Mouse (Mus musculus) stomach, postnatal 0 days (tissue): ENCODE results near the gene Zfp61. TPM values are rescaled to one million over a fixed set of nuclear protein-coding genes. Genes with fewer than 3 reads are reported as not detected.
A peak's percentile ranks its signal among the peaks of the same experiment; 100 is the strongest.

Experiments
- ATAC-seq: fragments of 200-750 bp; cut with Nextera tagmentation; 2 replicates; pipeline ENCODE4 v1.8.0; 2017; ENCODE audit not compliant: low FRiP score, low TSS enrichment
- DNase-seq: peaks from one replicate; pipeline ENCODE4 v3.0.0-alpha.2; 2016; ENCODE audit warnings: low spot score
- H3K27ac ChIP-seq: fragments of 300-500 bp; sonication (generic); replicated peaks from 2 replicates; pipeline ENCODE4 v1.5.1; 2014; ENCODE audit warnings: mild to moderate bottlenecking, control low read depth
- H3K27me3 ChIP-seq: fragments of 300-500 bp; sonication (generic); 2 replicates; pipeline ENCODE4 v1.6.1; 2014; ENCODE audit warnings: low read length; ENCODE audit not compliant: control insufficient read depth, insufficient read depth
- H3K36me3 ChIP-seq: fragments of 300-500 bp; sonication (generic); 2 replicates; pipeline ENCODE4 v1.6.1; 2014; ENCODE audit warnings: low read length, mixed read lengths; ENCODE audit not compliant: control insufficient read depth, insufficient read depth
- H3K4me1 ChIP-seq: fragments of 300-500 bp; sonication (generic); replicated peaks from 2 replicates; pipeline ENCODE4 v1.6.1; 2014; ENCODE audit warnings: antibody characterized with exemption; ENCODE audit not compliant: control insufficient read depth, insufficient read depth
- H3K4me2 ChIP-seq: fragments of 300-500 bp; sonication (generic); replicated peaks from 2 replicates; pipeline ENCODE4 v1.6.1; 2014; ENCODE audit warnings: low read depth, mild to moderate bottlenecking, control low read depth, moderate library complexity
- H3K4me3 ChIP-seq: fragments of 300-500 bp; sonication (generic); 2 replicates; pipeline ENCODE4 v1.5.1; 2014; ENCODE audit warnings: low read depth, low read length, control low read depth
- H3K9ac ChIP-seq: fragments of 300-500 bp; sonication (generic); 2 replicates; pipeline ENCODE4 v1.6.1; 2014; ENCODE audit warnings: mild to moderate bottlenecking, low read length, control low read depth, mixed read lengths
- H3K9me3 ChIP-seq: fragments of 300-500 bp; sonication (generic); 2 replicates; pipeline ENCODE4 v1.6.1; 2016; ENCODE audit warnings: low read length; ENCODE audit not compliant: control insufficient read depth
- CTCF ChIP-seq: IDR thresholded peaks from 2 replicates; pipeline ENCODE4 v1.5.1; 2016; ENCODE audit warnings: antibody characterized with exemption, low read depth, mild to moderate bottlenecking, moderate library complexity
- EP300 ChIP-seq: optimal IDR thresholded peaks from 2 replicates; pipeline ENCODE3; 2016; ENCODE audit warnings: antibody characterized with exemption
- WGBS: fragments of 180-500 bp; shearing (Covaris S2); extraction: QIAGEN DNeasy Blood & Tissue Kit; methylation state at CpG from one replicate; pipeline ENCODE4 v1.1.7; 2014; 5-methylcytosine and 5-hydroxymethylcytosine counted together
- polyA plus RNA-seq: library from polyadenylated mRNA; unstranded; fragments of >200 nt; fragmentation: Nextera tagmentation; extraction: Ambion mirVana; gene quantifications from 2 replicates; pipeline ENCODE4 v1.2.1, GENCODE M21; 2015

Zfp61 gene
- polyA plus RNA-seq, 1 experiment from 2014 or later = 13.8 TPM

DNA sequence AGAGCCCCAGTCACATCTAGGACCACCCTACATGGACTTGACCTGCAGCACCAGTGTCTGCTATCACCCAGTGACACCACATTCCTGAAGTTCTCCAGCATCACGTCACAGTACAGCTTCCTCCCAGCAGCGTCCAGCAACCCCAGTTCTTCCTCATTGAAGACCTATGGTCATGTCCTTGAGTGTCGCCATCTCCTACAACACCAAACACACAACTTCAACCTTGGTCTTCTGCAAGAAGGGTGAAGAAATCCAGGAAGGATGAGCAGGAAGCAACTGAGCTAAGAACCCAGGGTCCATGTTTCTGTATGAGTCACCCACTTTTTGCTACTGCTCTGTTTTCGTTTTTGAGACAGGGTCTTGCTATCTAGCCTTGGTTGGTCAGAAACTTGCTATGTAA is 21.6 kb upstream of the Zfp61 start:
- ATAC-seq (no peak), DNase-seq (no peak)
- 0 out of 2 replicates have a peak, but pooled peaks cover 2% of the 10 kb centered on the region for H3K9me3 ChIP-seq
- TF ChIP-seq EP300 = no peak
- no peak for TF ChIP-seq CTCF
- no peak overlapping the region for H3K27ac ChIP-seq
- H3K4me3 ChIP-seq = no peak overlapping the region
- no peaks in the 10 kb centered on the region for H3K27me3 ChIP-seq
- H3K4me2 ChIP-seq = no peak overlapping the region
- 74% methylated on average over 4 of the region's 4 CpGs for WGBS
- no peaks in the 10 kb centered on the region for H3K36me3 ChIP-seq
- no peak overlapping the region for H3K9ac ChIP-seq
- H3K4me1 ChIP-seq = no peaks in the 10 kb centered on the region

DNA sequence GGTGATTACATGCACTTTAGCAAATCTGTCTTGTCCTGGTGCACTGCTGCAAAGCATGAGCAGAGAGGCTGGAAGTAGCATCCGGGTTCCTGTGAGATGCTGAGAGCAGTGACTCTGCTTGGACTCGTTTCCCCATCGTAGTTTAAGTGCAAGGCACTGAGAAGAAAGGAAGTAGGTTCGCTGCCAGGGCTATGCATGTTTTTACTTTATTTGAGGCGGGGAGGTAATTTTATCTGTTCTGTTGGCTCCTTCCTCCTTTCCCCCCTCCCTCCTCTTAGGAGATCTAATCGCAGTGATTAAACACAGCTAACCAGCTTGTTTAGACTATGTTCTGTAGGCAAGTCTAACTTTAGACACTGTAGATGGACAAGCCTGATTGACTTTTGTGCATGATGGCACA is 17.9 kb upstream of the Zfp61 start:
- DNase-seq = no peak
- Histone ChIP-seq H3K4me2 (no peak overlapping the region), H3K4me3 (no peak overlapping the region), H3K9me3 (no peaks in the 10 kb centered on the region), H3K27me3 (no peaks in the 10 kb centered on the region), H3K4me1 (no peaks in the 10 kb centered on the region), H3K27ac (no peak overlapping the region), H3K9ac (no peak overlapping the region), H3K36me3 (no peaks in the 10 kb centered on the region)
- WGBS = 52% methylated on average over 6 of the region's 6 CpGs
- TF ChIP-seq CTCF (no peak), EP300 (no peak)
- ATAC-seq = no peak

DNA sequence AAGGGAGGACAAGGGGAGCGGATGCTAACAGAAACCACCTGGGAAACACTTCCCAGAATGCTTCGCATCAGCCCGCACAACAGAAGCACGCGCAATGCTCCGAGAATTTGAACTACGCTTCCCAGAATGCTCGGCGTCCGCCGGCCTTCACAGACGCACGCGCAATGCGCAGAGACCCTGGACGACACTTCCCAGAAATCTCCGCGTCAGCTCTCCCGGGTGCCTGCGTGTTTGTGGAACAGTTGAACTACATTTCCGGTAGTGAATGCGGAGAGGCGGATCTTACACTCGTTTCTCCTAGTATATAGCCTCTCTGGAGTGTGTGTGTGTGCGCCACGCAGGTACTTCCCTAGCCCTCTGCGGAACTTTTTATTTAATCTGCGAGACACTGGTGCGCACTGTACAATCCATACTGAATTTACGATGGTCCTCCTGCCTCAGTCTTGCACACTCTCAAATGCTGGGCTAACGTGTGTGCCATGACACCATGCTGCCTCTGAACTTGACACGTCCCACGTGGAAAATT is 15.6 kb upstream of the Zfp61 start, which contains the start of gene Zfp94:
Zfp94 (minus strand) TSS at position 100 of the 526 bp plus-strand sequence.
- Histone ChIP-seq H3K4me3 (peak within 1 kb of the TSS; percentile 58), H3K27ac (peak within 1 kb of the TSS; percentile 75), H3K9me3 (no peaks in the 10 kb centered on the region), H3K9ac (peak within 1 kb of the TSS; percentile 63), H3K36me3 (no peaks in the 10 kb centered on the region), H3K4me2 (peak within 1 kb of the TSS; percentile 83), H3K4me1 (no peaks in the 10 kb centered on the region), H3K27me3 (no peaks in the 10 kb centered on the region)
- WGBS = under 1% methylated on average over 33 of the region's 33 CpGs
- ATAC-seq = peak; percentile 96
- TF ChIP-seq CTCF (no peak), EP300 (no peak)
- DNase-seq = peak; percentile 95

DNA sequence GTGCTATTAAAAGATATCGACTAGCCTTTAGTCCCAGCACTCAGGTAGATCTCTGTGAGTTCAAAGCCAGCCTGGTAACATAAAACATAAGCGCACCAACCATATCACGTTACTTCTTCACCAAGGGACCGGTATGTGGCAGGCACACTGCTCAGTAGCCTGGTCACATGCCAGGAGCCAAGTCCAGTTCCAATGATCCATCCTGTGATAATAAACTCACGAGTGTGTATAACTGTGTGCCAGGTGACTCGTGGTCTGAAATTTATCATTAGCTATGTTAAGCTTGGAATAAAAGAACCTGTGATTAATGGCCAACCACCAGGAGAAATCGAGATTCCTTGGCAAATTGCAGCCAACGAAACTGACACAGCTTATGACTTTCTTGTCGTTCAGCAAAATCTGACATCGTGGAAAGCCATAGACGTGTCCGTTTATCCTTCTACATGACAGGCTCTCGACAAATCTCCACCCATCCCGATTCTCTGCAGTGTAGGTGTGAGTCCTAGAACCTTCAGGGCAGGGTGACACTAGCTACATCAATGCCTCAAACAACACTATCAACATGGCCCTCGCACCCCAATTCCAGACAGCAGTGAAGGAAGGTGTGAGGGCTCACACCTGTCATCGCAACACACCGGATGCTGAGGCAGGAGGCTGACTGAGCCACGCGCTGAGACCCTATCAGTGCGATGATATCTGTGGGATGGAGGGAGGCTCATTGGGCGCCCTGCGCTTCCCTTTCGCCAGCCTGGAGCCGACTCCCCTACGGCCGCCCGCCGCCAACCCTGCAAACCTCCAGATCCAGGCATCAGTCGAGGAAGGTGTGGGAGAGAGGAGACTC is 14.9 kb upstream of the Zfp61 start:
- H3K4me3 ChIP-seq = peak overlapping the region; percentile 58
- peak overlapping the region; percentile 83 for H3K4me2 ChIP-seq
- peak overlapping the region; percentile 63 for H3K9ac ChIP-seq
- no peak for DNase-seq
- H3K27me3 ChIP-seq = no peaks in the 10 kb centered on the region
- no peak for TF ChIP-seq EP300
- TF ChIP-seq CTCF = no peak
- peak; percentile 16 for ATAC-seq
- H3K36me3 ChIP-seq = peaks cover 3% of the 10 kb centered on the region
- H3K4me1 ChIP-seq = no peaks in the 10 kb centered on the region
- no peak overlapping the region for H3K27ac ChIP-seq
- 19% methylated on average over 29 of the region's 29 CpGs for WGBS
- H3K9me3 ChIP-seq = no peaks in the 10 kb centered on the region

DNA sequence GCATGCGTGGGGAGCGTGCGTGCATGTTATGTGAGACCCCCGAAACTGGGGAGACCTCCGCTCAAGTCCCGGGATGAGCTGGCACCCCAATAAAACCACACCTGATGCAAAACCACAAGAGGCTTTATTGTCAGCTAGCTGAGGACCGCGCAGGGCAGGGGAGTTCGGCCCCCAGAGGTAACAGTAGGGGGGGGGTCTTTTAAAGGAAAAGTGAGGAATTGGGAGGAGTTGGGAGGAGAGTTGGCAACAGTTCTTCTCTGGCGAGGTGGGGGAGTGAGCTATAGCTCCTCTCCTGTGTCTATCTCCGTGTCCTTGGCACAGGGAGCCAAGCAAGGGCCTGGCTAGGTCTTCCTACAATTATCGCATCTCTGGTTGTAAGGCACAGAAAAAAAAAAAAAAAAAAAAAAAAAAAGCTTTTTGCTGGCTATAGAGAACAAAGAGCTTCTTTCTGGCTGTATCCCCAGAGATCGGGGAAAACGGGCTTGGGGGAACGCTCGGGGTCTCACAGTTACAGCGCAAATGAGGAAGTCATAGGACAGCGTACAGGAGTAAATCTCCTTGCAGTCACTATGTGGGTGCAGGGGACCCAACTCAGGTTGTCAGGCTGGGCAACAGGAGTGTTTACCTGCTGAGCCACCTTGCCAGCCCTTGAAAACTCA is 1.1 kb downstream of the Zfp61 start:
- no peak; the same call in 1 of the 2 replicates for ATAC-seq
- no peak for DNase-seq
- H3K27ac ChIP-seq = 0 out of 2 replicates have a peak overlapping the region, but pooled peaks have one; percentile 5
- H3K9me3 ChIP-seq = no peaks in the 10 kb centered on the region
- H3K36me3 ChIP-seq = peaks cover 9% of the 10 kb centered on the region
- peak overlapping the region; percentile 72 for H3K4me3 ChIP-seq
- 2% methylated on average over 18 of the region's 18 CpGs for WGBS
- H3K4me1 ChIP-seq = no peaks in the 10 kb centered on the region; the same call in 1 of the 2 replicates
- no peak for TF ChIP-seq EP300
- TF ChIP-seq CTCF = no peak
- peak overlapping the region; percentile 41 for H3K9ac ChIP-seq
- peak overlapping the region; percentile 90 for H3K4me2 ChIP-seq
- H3K27me3 ChIP-seq = no peaks in the 10 kb centered on the region
